Mouse (Mus musculus): ENCODE data around the gene Ermap. TPM values are rescaled to one million over a fixed set of nuclear protein-coding genes. Genes with fewer than 3 reads are reported as not detected.

Gene Ermap
- polyA plus RNA-seq, 2 experiments: 1.6 to 2.1 TPM

GRCm38 (mm10) chr4:119167068-119167467 lies 22.7 kb downstream of the Ermap start:
- H3K36me3 ChIP-seq (ENCODE audit: control insufficient read depth, insufficient read depth, low read length): peaks cover 25% of the 10 kb centered on the region
- no peak overlapping the region for H3K9ac ChIP-seq (ENCODE audit: low read depth, low read length, severe bottlenecking)
- no peaks in the 10 kb centered on the region for H3K9me3 ChIP-seq (ENCODE audit: control insufficient read depth, low read length)
- no peaks in the 10 kb centered on the region for H3K27me3 ChIP-seq (ENCODE audit: control insufficient read depth, insufficient read depth, low read length)
- H3K4me1 ChIP-seq (ENCODE audit: control insufficient read depth, insufficient read depth, low read length): no peaks in the 10 kb centered on the region; the same call in 1 of the 2 replicates
- no peak overlapping the region for H3K4me3 ChIP-seq (replicated peaks; ENCODE audit: low read length)
- no peak overlapping the region for H3K27ac ChIP-seq (replicated peaks; ENCODE audit: low read depth, low read length)
- H3K4me2 ChIP-seq (replicated peaks; ENCODE audit: low read depth, low read length, severe bottlenecking): no peak overlapping the region
- TF ChIP-seq POLR2A (IDR thresholded peaks at IDR 0.05; ENCODE audit: borderline replicate concordance, extremely low read depth, insufficient read depth, insufficient read length): no peak
- WGBS: 80% methylated on average over 4 of the region's 4 CpGs
- ATAC-seq (ENCODE audit: low FRiP score, low read depth) (no peak), DNase-seq (ENCODE audit: low spot score) (no peak)

- WGBS: 70% methylated on average over 7 of the region's 7 CpGs
- Histone ChIP-seq H3K36me3 (ENCODE audit: control insufficient read depth, insufficient read depth, low read length) (peaks cover 25% of the 10 kb centered on the region), H3K27me3 (ENCODE audit: control insufficient read depth, insufficient read depth, low read length) (no peaks in the 10 kb centered on the region), H3K9ac (ENCODE audit: low read depth, low read length, severe bottlenecking) (no peak overlapping the region), H3K4me3 (replicated peaks; ENCODE audit: low read length) (no peak overlapping the region), H3K27ac (replicated peaks; ENCODE audit: low read depth, low read length) (no peak overlapping the region), H3K4me2 (replicated peaks; ENCODE audit: low read depth, low read length, severe bottlenecking) (no peak overlapping the region), H3K4me1 (ENCODE audit: control insufficient read depth, insufficient read depth, low read length) (no peaks in the 10 kb centered on the region), H3K9me3 (ENCODE audit: control insufficient read depth, low read length) (no peaks in the 10 kb centered on the region)
- TF ChIP-seq POLR2A (IDR thresholded peaks at IDR 0.05; ENCODE audit: borderline replicate concordance, extremely low read depth, insufficient read depth, insufficient read length): no peak
- ATAC-seq (ENCODE audit: low FRiP score, low read depth): no peak
- DNase-seq (ENCODE audit: low spot score): no peak
Measured at GRCm38 (mm10) chr4:119165916-119166315, 23.9 kb downstream of the Ermap start.

- Histone ChIP-seq H3K9me3 (ENCODE audit: control insufficient read depth, low read length) (no peaks in the 10 kb centered on the region), H3K9ac (ENCODE audit: low read depth, low read length, severe bottlenecking) (no peak overlapping the region), H3K4me3 (replicated peaks; ENCODE audit: low read length) (no peak overlapping the region), H3K36me3 (ENCODE audit: control insufficient read depth, insufficient read depth, low read length) (no peaks in the 10 kb centered on the region), H3K27ac (replicated peaks; ENCODE audit: low read depth, low read length) (no peak overlapping the region), H3K27me3 (ENCODE audit: control insufficient read depth, insufficient read depth, low read length) (no peaks in the 10 kb centered on the region), H3K4me1 (ENCODE audit: control insufficient read depth, insufficient read depth, low read length) (no peaks in the 10 kb centered on the region), H3K4me2 (replicated peaks; ENCODE audit: low read depth, low read length, severe bottlenecking) (no peak overlapping the region)
- ATAC-seq (ENCODE audit: low FRiP score, low read depth) (no peak), DNase-seq (ENCODE audit: low spot score) (no peak)
- 68% methylated on average over 4 of the region's 4 CpGs for WGBS
- TF ChIP-seq POLR2A (IDR thresholded peaks at IDR 0.05; ENCODE audit: borderline replicate concordance, extremely low read depth, insufficient read depth, insufficient read length): no peak
Measured at GRCm38 (mm10) chr4:119162990-119163389, 26.8 kb downstream of the Ermap start.

GRCm38 (mm10) chr4:119161358-119161757 lies 28.5 kb downstream of the Ermap start:
- no peak for TF ChIP-seq POLR2A (IDR thresholded peaks at IDR 0.05; ENCODE audit: borderline replicate concordance, extremely low read depth, insufficient read depth, insufficient read length)
- ATAC-seq (ENCODE audit: low FRiP score, low read depth): no peak

GRCm38 (mm10) chr4:119157891-119158290 lies 31.9 kb downstream of the Ermap start:
- Histone ChIP-seq H3K9ac (ENCODE audit: low read depth, low read length, severe bottlenecking) (no peak overlapping the region), H3K4me1 (ENCODE audit: control insufficient read depth, insufficient read depth, low read length) (no peaks in the 10 kb centered on the region), H3K27ac (replicated peaks; ENCODE audit: low read depth, low read length) (no peak overlapping the region), H3K27me3 (ENCODE audit: control insufficient read depth, insufficient read depth, low read length) (no peaks in the 10 kb centered on the region), H3K9me3 (ENCODE audit: control insufficient read depth, low read length) (no peaks in the 10 kb centered on the region), H3K4me2 (replicated peaks; ENCODE audit: low read depth, low read length, severe bottlenecking) (no peak overlapping the region), H3K4me3 (replicated peaks; ENCODE audit: low read length) (no peak overlapping the region), H3K36me3 (ENCODE audit: control insufficient read depth, insufficient read depth, low read length) (no peaks in the 10 kb centered on the region)
- no peak for ATAC-seq (ENCODE audit: low FRiP score, low read depth)
- 50% methylated on average over 5 of the region's 5 CpGs for WGBS
- DNase-seq (ENCODE audit: low spot score): no peak
- no peak for TF ChIP-seq POLR2A (IDR thresholded peaks at IDR 0.05; ENCODE audit: borderline replicate concordance, extremely low read depth, insufficient read depth, insufficient read length)

More at GRCm38 (mm10) chr4:119161358-119161757, 28.5 kb downstream of the Ermap start:
- Histone ChIP-seq H3K9ac (ENCODE audit: low read depth, low read length, severe bottlenecking) (no peak overlapping the region), H3K4me3 (replicated peaks; ENCODE audit: low read length) (no peak overlapping the region), H3K27ac (replicated peaks; ENCODE audit: low read depth, low read length) (no peak overlapping the region), H3K4me2 (replicated peaks; ENCODE audit: low read depth, low read length, severe bottlenecking) (no peak overlapping the region), H3K36me3 (ENCODE audit: control insufficient read depth, insufficient read depth, low read length) (no peaks in the 10 kb centered on the region), H3K27me3 (ENCODE audit: control insufficient read depth, insufficient read depth, low read length) (no peaks in the 10 kb centered on the region), H3K9me3 (ENCODE audit: control insufficient read depth, low read length) (no peaks in the 10 kb centered on the region), H3K4me1 (ENCODE audit: control insufficient read depth, insufficient read depth, low read length) (no peaks in the 10 kb centered on the region)
- 74% methylated on average over 3 of the region's 3 CpGs for WGBS
- no peak for DNase-seq (ENCODE audit: low spot score)

- Histone ChIP-seq H3K27me3 (ENCODE audit: control insufficient read depth, insufficient read depth, low read length) (no peaks in the 10 kb centered on the region), H3K9ac (ENCODE audit: low read depth, low read length, severe bottlenecking) (no peak overlapping the region), H3K4me3 (replicated peaks; ENCODE audit: low read length) (no peak overlapping the region), H3K4me2 (replicated peaks; ENCODE audit: low read depth, low read length, severe bottlenecking) (no peak overlapping the region), H3K36me3 (ENCODE audit: control insufficient read depth, insufficient read depth, low read length) (no peaks in the 10 kb centered on the region), H3K27ac (replicated peaks; ENCODE audit: low read depth, low read length) (no peak overlapping the region), H3K4me1 (ENCODE audit: control insufficient read depth, insufficient read depth, low read length) (no peaks in the 10 kb centered on the region), H3K9me3 (ENCODE audit: control insufficient read depth, low read length) (no peaks in the 10 kb centered on the region)
- no peak for ATAC-seq (ENCODE audit: low FRiP score, low read depth)
- DNase-seq (ENCODE audit: low spot score): no peak
- 30% methylated on average over 2 of the region's 2 CpGs for WGBS
- no peak for TF ChIP-seq POLR2A (IDR thresholded peaks at IDR 0.05; ENCODE audit: borderline replicate concordance, extremely low read depth, insufficient read depth, insufficient read length)
Measured at GRCm38 (mm10) chr4:119157186-119157585, 32.6 kb downstream of the Ermap start.
